Mouse (Mus musculus): ENCODE results near the gene Acbd3. TPM values are rescaled to one million over a fixed set of nuclear protein-coding genes. Genes with fewer than 3 reads are reported as not detected.

Acbd3 gene
- total and polyA plus RNA-seq, 3 experiments: 14.5 to 23.5 (median 22.4) TPM

DNA sequence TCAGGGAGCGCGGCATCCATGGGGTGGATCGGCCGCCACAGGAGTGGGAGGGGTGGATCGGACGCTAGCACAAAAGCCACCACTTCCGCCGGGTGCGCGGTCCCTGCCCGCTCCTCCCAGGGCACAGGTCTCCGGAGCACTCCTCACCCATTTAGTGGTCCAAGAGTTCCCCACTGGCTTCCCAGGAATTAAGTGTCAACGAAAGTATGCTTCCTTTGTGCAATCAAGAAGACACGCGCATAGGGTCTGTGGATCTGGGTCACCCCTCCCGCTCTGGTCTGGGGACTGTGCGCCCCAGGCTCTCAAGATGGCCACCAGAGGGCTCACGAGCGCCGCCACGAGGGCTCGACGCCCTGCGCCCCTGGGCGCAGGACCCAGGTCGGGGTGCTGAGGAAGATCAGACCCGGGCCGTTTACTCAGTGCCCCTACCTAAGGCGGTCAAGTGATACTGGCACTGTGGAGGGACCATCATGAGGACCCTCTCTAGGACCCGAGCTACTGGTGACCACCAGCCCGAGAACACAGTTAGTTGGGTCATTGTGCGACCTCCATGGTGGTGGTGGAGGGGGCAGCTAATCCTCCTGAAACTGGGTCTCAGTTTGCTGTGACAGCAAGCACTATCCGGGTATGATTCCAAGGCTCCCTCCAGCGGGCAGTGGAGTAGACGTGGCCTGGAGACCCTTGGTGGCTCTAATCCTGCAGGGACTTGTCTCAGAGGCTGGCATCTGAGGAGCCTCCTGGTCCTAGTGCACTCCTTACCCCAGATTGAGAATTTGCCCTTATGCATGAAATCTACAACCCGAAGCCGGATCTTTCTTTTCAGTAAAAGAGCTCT, 42.7 kb downstream of the Acbd3 start:
- H3K4me2 ChIP-seq (ENCODE audit: insufficient read depth, low read depth, poor library complexity, severe bottlenecking): peak overlapping the region; percentile 35
- DNase-seq (ENCODE audit: extremely low read depth): peak; percentile 45
- H3K27me3 ChIP-seq (replicated peaks): peaks cover 4% of the 10 kb centered on the region
- dilution Hi-C loops (cut with MboI; ENCODE audit: extremely low pct_ligation_motif_present, extremely low pct_unique_long_range_greater_than_20kb, low sequenced_read_pairs) (no loop called here), in situ Hi-C loops (cut with MboI; ENCODE audit: low pct_ligation_motif_present, low pct_unique_long_range_greater_than_20kb, low sequenced_read_pairs) (loop anchor here (5.0 to 25.0 kb wide), 3 partner anchors 39 to 506 kb away; partner anchors contain the start of gene Psen2)
- H3K27ac ChIP-seq (ENCODE audit: insufficient read depth, low read depth): peak overlapping the region; percentile 25; the same call in 1 of the 2 replicates
- peaks cover 17 to 31% of the 10 kb centered on the region in 2 experiments for H3K4me1 ChIP-seq (ENCODE audit: control insufficient read depth in 1 of 2, insufficient read depth in 2 of 2)
- H3K4me3 ChIP-seq (replicated peaks in 1 of 3; ENCODE audit: low read depth in 2 of 3, low read length in 2 of 3, poor library complexity in 1 of 3): peak overlapping the region; percentile 46 to 75 (median 53)
- peak overlapping the region; percentile 16 for H3K9ac ChIP-seq (ENCODE audit: insufficient read depth, low read depth)
- peaks cover 5% of the 10 kb centered on the region for H3K9me3 ChIP-seq (replicated peaks; ENCODE audit: low read length)
- no peaks in the 10 kb centered on the region for H3K79me2 ChIP-seq (replicated peaks; ENCODE audit: control insufficient read depth, extremely low read depth, insufficient read depth, poor library complexity, severe bottlenecking)
- H3K36me3 ChIP-seq (replicated peaks in 1 of 2; ENCODE audit: control insufficient read depth in 1 of 2, insufficient read depth in 1 of 2, low read length in 1 of 2): no peaks in the 10 kb centered on the region
- TF ChIP-seq SIN3A (IDR thresholded peaks at IDR 0.05; ENCODE audit: low read length) (no peak; the same call in none of the 2 replicates), HCFC1 (IDR thresholded peaks at IDR 0.05; ENCODE audit: low read depth, low read length) (no peak; the same call in 1 of the 2 replicates), MAZ (IDR thresholded peaks at IDR 0.05; ENCODE audit: low read depth, low read length) (0 out of 2 replicates have a peak, but pooled peaks have one; percentile 63), RAD21 (IDR thresholded peaks at IDR 0.05; ENCODE audit: low read depth, low read length) (peak; percentile 40), MXI1 (IDR thresholded peaks at IDR 0.05; ENCODE audit: low read depth, low read length) (no peak), NRF1 (IDR thresholded peaks at IDR 0.05; ENCODE audit: low read depth, low read length) (peak; percentile 49; the same call in 1 of the 2 replicates), USF2 (conservative IDR thresholded peaks at IDR 0.05; ENCODE audit: low read depth, low read length) (no peak), IRF4 (IDR thresholded peaks at IDR 0.05; ENCODE audit: low read depth, low read length) (peak; percentile 42; the same call in 1 of the 2 replicates), TCF12 (IDR thresholded peaks at IDR 0.05; ENCODE audit: low read depth, low read length) (peak; percentile 29; the same call in 1 of the 2 replicates), ETS1 (conservative IDR thresholded peaks at IDR 0.05; ENCODE audit: low read depth, low read length) (no peak), NELFE (IDR thresholded peaks at IDR 0.05; ENCODE audit: low read depth, low read length) (peak; percentile 61), MAX (IDR thresholded peaks at IDR 0.05; ENCODE audit: low read length) (peak; percentile 60), POLR2A (IDR thresholded peaks at IDR 0.05; ENCODE audit: low read depth, low read length) (peak; percentile 73), MYC (IDR thresholded peaks at IDR 0.05; ENCODE audit: low read depth, low read length) (peak; percentile 37; the same call in 1 of the 2 replicates), E2F4 (IDR thresholded peaks at IDR 0.05; ENCODE audit: insufficient replicate concordance, low read depth, low read length) (no peak), BHLHE40 (IDR thresholded peaks at IDR 0.05; ENCODE audit: low read depth, low read length) (0 out of 2 replicates have a peak, but pooled peaks have one; percentile 4), TBP (conservative IDR thresholded peaks at IDR 0.05; ENCODE audit: low read depth, low read length) (no peak), USF1 (IDR thresholded peaks at IDR 0.05; ENCODE audit: low read depth, low read length) (no peak), POLR2AphosphoS2 (IDR thresholded peaks at IDR 0.05; ENCODE audit: low read depth, low read length) (no peak), MEF2A (IDR thresholded peaks at IDR 0.05; ENCODE audit: borderline replicate concordance, low read depth, low read length) (no peak), JUN (IDR thresholded peaks at IDR 0.05; ENCODE audit: insufficient read depth, low read depth, low read length) (no peak), UBTF (IDR thresholded peaks at IDR 0.05; ENCODE audit: low read depth, low read length) (no peak), SMC3 (IDR thresholded peaks at IDR 0.05; ENCODE audit: low read depth, low read length) (peak; percentile 60), MAFK (IDR thresholded peaks at IDR 0.05; ENCODE audit: insufficient replicate concordance, low read length) (no peak), ZNF384 (IDR thresholded peaks at IDR 0.05; ENCODE audit: low read depth, low read length) (no peak), CTCF (conservative IDR thresholded peaks at IDR 0.05 in 1 of 2, IDR thresholded peaks at IDR 0.05 in 1 of 2; ENCODE audit: low read depth in 2 of 2, low read length in 2 of 2) (peak; percentile 7 to 80; a peak in 2 of 4 replicates), JUND (conservative IDR thresholded peaks at IDR 0.05; ENCODE audit: low read depth, low read length) (no peak), KAT2A (IDR thresholded peaks at IDR 0.05; ENCODE audit: insufficient replicate concordance, low read length) (no peak), EP300 (IDR thresholded peaks at IDR 0.05; ENCODE audit: low read length) (no peak), ZC3H11A (IDR thresholded peaks at IDR 0.05; ENCODE audit: low read depth, low read length) (no peak), RCOR1 (conservative IDR thresholded peaks at IDR 0.05; ENCODE audit: low read depth, low read length) (no peak), ELF1 (IDR thresholded peaks at IDR 0.05; ENCODE audit: low read depth, low read length) (no peak), CHD2 (IDR thresholded peaks at IDR 0.05; ENCODE audit: low read length) (no peak), PAX5 (IDR thresholded peaks at IDR 0.05; ENCODE audit: low read length) (no peak), CHD1 (IDR thresholded peaks at IDR 0.05; ENCODE audit: low read depth, low read length) (no peak), GABPA (IDR thresholded peaks at IDR 0.05; ENCODE audit: insufficient replicate concordance, low read depth, low read length) (no peak), ZMIZ1 (IDR thresholded peaks at IDR 0.05; ENCODE audit: low read depth, low read length) (no peak; the same call in 1 of the 2 replicates), ZKSCAN1 (IDR thresholded peaks at IDR 0.05; ENCODE audit: borderline replicate concordance, low read depth, low read length) (no peak)
